Mouse (Mus musculus) CH12.LX (cell line): Measurements from ENCODE around the gene Asb17. TPM values are rescaled to one million over a fixed set of nuclear protein-coding genes. Genes with fewer than 3 reads are reported as not detected.

Source experiments
- DNase-seq: peaks from one replicate; pipeline ENCODE4 v3.0.0-alpha.2; 2013; ENCODE audit errors: extremely low read depth
- H3K27ac ChIP-seq: 2 replicates; pipeline ENCODE4 v1.5.1; 2012; ENCODE audit warnings: low read depth, mild to moderate bottlenecking, control low read depth, moderate library complexity; ENCODE audit not compliant: insufficient read depth
- H3K27me3 ChIP-seq: replicated peaks from 2 replicates; pipeline ENCODE3; 2012; ENCODE audit warnings: inconsistent platforms
- H3K36me3 ChIP-seq, 2 experiments: replicated peaks in 1 of 2; 2 replicates each; pipeline versions ENCODE3 to v1.6.1; 2012; ENCODE audit warnings: inconsistent platforms in 1 of 2, low read length in 1 of 2, mild to moderate bottlenecking in 1 of 2, mixed read lengths in 1 of 2, moderate library complexity in 1 of 2; ENCODE audit not compliant: control insufficient read depth in 1 of 2, insufficient read depth in 1 of 2
- H3K4me1 ChIP-seq, 2 experiments: 2 replicates each; pipeline ENCODE4 v1.6.1; 2012; ENCODE audit warnings: inconsistent platforms in 1 of 2, moderate library complexity in 1 of 2; ENCODE audit not compliant: insufficient read depth in 2 of 2, control insufficient read depth in 1 of 2
- H3K4me2 ChIP-seq: 2 replicates; pipeline ENCODE4 v1.6.1; 2012; ENCODE audit warnings: low read depth, mild to moderate bottlenecking, control low read depth; ENCODE audit not compliant: poor library complexity, insufficient read depth, severe bottlenecking
- H3K4me3 ChIP-seq, 3 experiments: fragments of 150-350 bp in 1 of 3; sonication (generic) in 1 of 3; replicated peaks in 1 of 3; 2 replicates each; pipeline versions ENCODE3 to v1.5.1; 2011 to 2012; ENCODE audit warnings: low read depth in 2 of 3, low read length in 2 of 3, mild to moderate bottlenecking in 2 of 3, moderate library complexity in 2 of 3, control low read depth in 1 of 3, improper control_type of control experiment in 1 of 3, inconsistent platforms in 1 of 3, mixed read lengths in 1 of 3; ENCODE audit not compliant: poor library complexity in 1 of 3
- H3K79me2 ChIP-seq: replicated peaks from 2 replicates; pipeline ENCODE4 v1.6.1; 2012; ENCODE audit warnings: mild to moderate bottlenecking, moderate library complexity; ENCODE audit not compliant: control insufficient read depth, poor library complexity, insufficient read depth, severe bottlenecking; ENCODE audit errors: extremely low read depth
- H3K9ac ChIP-seq: 2 replicates; pipeline ENCODE4 v1.6.1; 2012; ENCODE audit warnings: low read depth, mild to moderate bottlenecking, control low read depth, moderate library complexity; ENCODE audit not compliant: insufficient read depth
- H3K9me3 ChIP-seq: replicated peaks from 2 replicates; pipeline ENCODE3; 2012; ENCODE audit warnings: low read length, inconsistent platforms, mixed read lengths
- BHLHE40 ChIP-seq: IDR thresholded peaks from 2 replicates; pipeline ENCODE4 v1.6.1; 2011; ENCODE audit warnings: mild to moderate bottlenecking, low read depth, low read length, improper control_type of control experiment
- E2F4 ChIP-seq: IDR thresholded peaks from 2 replicates; pipeline ENCODE4 v1.6.1; 2011; ENCODE audit warnings: low read depth, low read length, improper control_type of control experiment; ENCODE audit not compliant: insufficient replicate concordance
- ELF1 ChIP-seq: IDR thresholded peaks from 2 replicates; pipeline ENCODE4 v1.6.1; 2014; ENCODE audit warnings: low read depth, mild to moderate bottlenecking, inconsistent platforms, low read length, improper control_type of control experiment
- EP300 ChIP-seq: IDR thresholded peaks from 2 replicates; pipeline ENCODE4 v1.6.1; 2011; ENCODE audit warnings: low read length, improper control_type of control experiment
- GABPA ChIP-seq: IDR thresholded peaks from 2 replicates; pipeline ENCODE4 v1.6.1; 2012; ENCODE audit warnings: low read depth, low read length, improper control_type of control experiment, inconsistent platforms; ENCODE audit not compliant: insufficient replicate concordance
- HCFC1 ChIP-seq: IDR thresholded peaks from 2 replicates; pipeline ENCODE4 v1.6.1; 2012; ENCODE audit warnings: low read depth, mild to moderate bottlenecking, inconsistent platforms, low read length, improper control_type of control experiment
- JUND ChIP-seq: conservative IDR thresholded peaks from 2 replicates; pipeline ENCODE4 v1.6.1; 2011; ENCODE audit warnings: low read depth, low read length, improper control_type of control experiment
- MAFK ChIP-seq: IDR thresholded peaks from 2 replicates; pipeline ENCODE4 v1.6.1; 2011; ENCODE audit warnings: low read length, improper control_type of control experiment; ENCODE audit not compliant: insufficient replicate concordance
- MAX ChIP-seq: IDR thresholded peaks from 2 replicates; pipeline ENCODE4 v1.6.1; 2011; ENCODE audit warnings: low read length, improper control_type of control experiment
- MAZ ChIP-seq: IDR thresholded peaks from 2 replicates; pipeline ENCODE4 v1.6.1; 2012; ENCODE audit warnings: low read depth, mild to moderate bottlenecking, inconsistent platforms, low read length, improper control_type of control experiment, moderate library complexity
- MEF2A ChIP-seq: IDR thresholded peaks from 2 replicates; pipeline ENCODE4 v1.6.1; 2014; ENCODE audit warnings: low read depth, mild to moderate bottlenecking, inconsistent platforms, low read length, improper control_type of control experiment, borderline replicate concordance
- MXI1 ChIP-seq: IDR thresholded peaks from 2 replicates; pipeline ENCODE4 v1.6.1; 2011; ENCODE audit warnings: mild to moderate bottlenecking, low read depth, low read length, improper control_type of control experiment
- NELFE ChIP-seq: IDR thresholded peaks from 2 replicates; pipeline ENCODE4 v1.6.1; 2011; ENCODE audit warnings: low read depth, low read length, improper control_type of control experiment
- PAX5 ChIP-seq: IDR thresholded peaks from 2 replicates; pipeline ENCODE4 v1.6.1; 2012; ENCODE audit warnings: low read length, inconsistent platforms, mixed read lengths
- POLR2A ChIP-seq: IDR thresholded peaks from 2 replicates; pipeline ENCODE4 v1.6.1; 2011; ENCODE audit warnings: low read depth, mild to moderate bottlenecking, improper control_type of control experiment, low read length
- POLR2AphosphoS2 ChIP-seq: IDR thresholded peaks from 2 replicates; pipeline ENCODE4 v1.6.1; 2011; ENCODE audit warnings: low read depth, low read length, improper control_type of control experiment
- RAD21 ChIP-seq: IDR thresholded peaks from 2 replicates; pipeline ENCODE4 v1.6.1; 2011; ENCODE audit warnings: low read depth, mild to moderate bottlenecking, low read length, improper control_type of control experiment, moderate library complexity
- RCOR1 ChIP-seq: conservative IDR thresholded peaks from 2 replicates; pipeline ENCODE4 v1.6.1; 2012; ENCODE audit warnings: low read depth, mild to moderate bottlenecking, inconsistent platforms, low read length, improper control_type of control experiment
- UBTF ChIP-seq: IDR thresholded peaks from 2 replicates; pipeline ENCODE4 v1.6.1; 2012; ENCODE audit warnings: low read depth, mild to moderate bottlenecking, inconsistent platforms, low read length, improper control_type of control experiment, moderate library complexity
- ZKSCAN1 ChIP-seq: IDR thresholded peaks from 2 replicates; pipeline ENCODE4 v1.6.1; 2012; ENCODE audit warnings: low read depth, inconsistent platforms, low read length, improper control_type of control experiment, borderline replicate concordance
- dilution Hi-C: fragments of 300-500 bp; cut with MboI; formaldehyde crosslinking; loops from 2 replicates; pipeline ENCODE4 v1.14.3; 2020; ENCODE audit warnings: low sequenced_read_pairs; ENCODE audit not compliant: extremely low pct_unique_long_range_greater_than_20kb, extremely low pct_ligation_motif_present
- in situ Hi-C: fragments of 300-500 bp; cut with MboI; formaldehyde crosslinking; loops from 3 replicates; pipeline ENCODE4 v1.14.3; 2019; ENCODE audit warnings: low sequenced_read_pairs, low pct_ligation_motif_present, low pct_unique_long_range_greater_than_20kb, mixed read lengths
- polyA plus RNA-seq: library from polyadenylated mRNA; unstranded; fragments of >175 nt; gene quantifications from 2 replicates; pipeline ENCODE4 v1.2.1, GENCODE M21; 2012; ENCODE audit warnings: low read depth; ENCODE audit not compliant: insufficient read length
- total RNA-seq, 2 experiments: library from RNA; depleted of rRNA; stranded (reverse); fragments of 300-350 nt in 1 of 2; fragments of >200 nt in 1 of 2; gene quantifications; 2 replicates each; pipeline ENCODE4 v1.2.3; 2012 to 2014

Gene Asb17
- 0.13 TPM in 2 replicates for total RNA-seq (2012; rRNA removed)
- not detected in 2 replicates for total RNA-seq (2014; rRNA removed)
- 0.27 TPM in 1 of 2 replicates, not detected in the other for polyA plus RNA-seq

DNA sequence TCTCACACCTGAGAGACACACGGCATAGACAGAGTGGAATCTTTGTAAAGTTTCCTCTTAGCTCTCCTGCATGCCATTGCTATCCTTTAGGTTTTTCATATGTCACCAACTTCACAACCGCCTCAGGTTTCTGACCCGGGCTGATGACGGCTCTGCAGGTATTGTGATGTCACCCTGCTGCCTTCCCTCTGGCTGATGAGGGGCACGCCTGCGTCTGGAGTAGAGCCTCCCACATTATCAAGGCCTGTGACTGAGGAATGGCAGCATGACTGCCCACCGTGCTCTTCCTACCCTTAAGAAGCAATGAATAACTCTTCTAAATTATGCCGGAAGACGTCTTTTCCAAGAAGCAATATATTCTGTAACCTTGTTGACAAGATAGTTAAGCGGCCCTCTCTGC, at the start of gene Asb17:
Gene Asb17, plus strand, starts transcription at position 180 of the 400 bp plus-strand sequence.
- Histone ChIP-seq H3K9ac (no peak within 1 kb of the TSS), H3K4me1 (peaks cover 0 to 4% of the 10 kb centered on the region in 2 experiments; a peak in 2 of 4 replicates), H3K36me3 (no peaks in the 10 kb centered on the region), H3K4me3 (no peak within 1 kb of the TSS), H3K4me2 (no peak within 1 kb of the TSS), H3K9me3 (no peaks in the 10 kb centered on the region), H3K27ac (no peak within 1 kb of the TSS), H3K27me3 (no peaks in the 10 kb centered on the region), H3K79me2 (no peaks in the 10 kb centered on the region)
- DNase-seq: no peak
- dilution Hi-C loops (no loop called here), in situ Hi-C loops (no loop called here)
- no peak for TF ChIP-seq ZKSCAN1
- TF ChIP-seq NELFE: no peak
- TF ChIP-seq E2F4: no peak
- no peak for TF ChIP-seq MXI1
- no peak for TF ChIP-seq PAX5
- TF ChIP-seq HCFC1: no peak
- TF ChIP-seq RAD21: no peak
- no peak for TF ChIP-seq EP300
- TF ChIP-seq MAZ: no peak
- TF ChIP-seq JUND: no peak
- TF ChIP-seq RCOR1: no peak
- TF ChIP-seq UBTF: no peak
- no peak for TF ChIP-seq POLR2A
- TF ChIP-seq BHLHE40: no peak
- TF ChIP-seq MEF2A: no peak
- no peak for TF ChIP-seq MAX
- no peak for TF ChIP-seq MAFK
- TF ChIP-seq GABPA: no peak
- TF ChIP-seq POLR2AphosphoS2: no peak

DNA sequence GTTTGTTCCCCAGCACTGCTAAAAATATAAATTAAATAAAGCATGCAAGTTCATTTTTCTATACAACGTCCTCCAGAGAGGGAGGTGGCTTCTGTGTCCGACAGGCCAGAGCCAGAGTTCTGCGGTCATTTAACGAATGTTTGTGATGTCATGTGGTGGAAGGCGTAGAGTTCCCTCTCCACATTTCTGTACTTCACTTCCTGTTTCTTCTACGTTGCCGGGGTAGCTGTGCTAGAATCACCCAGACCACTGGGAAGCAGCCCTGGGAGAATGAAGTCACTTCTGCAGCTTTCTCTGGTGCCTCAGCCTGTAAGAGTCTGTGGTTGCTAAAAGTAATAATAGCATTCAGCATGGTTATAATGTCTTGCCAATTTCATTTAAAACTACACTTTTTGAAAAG, 46.4 kb upstream of the Asb17 start:
- Histone ChIP-seq H3K79me2 (no peaks in the 10 kb centered on the region), H3K4me2 (peak overlapping the region; percentile 18; the same call in 1 of the 2 replicates), H3K27ac (no peak overlapping the region), H3K9me3 (no peaks in the 10 kb centered on the region), H3K27me3 (no peaks in the 10 kb centered on the region), H3K9ac (no peak overlapping the region), H3K4me3 (no peak overlapping the region), H3K36me3 (no peaks in the 10 kb centered on the region), H3K4me1 (peaks cover 5 to 19% of the 10 kb centered on the region in 2 experiments)
- DNase-seq: peak; percentile 54
- dilution Hi-C loops: no loop called here
- TF ChIP-seq EP300 (no peak; the same call in 1 of the 2 replicates), ELF1 (peak; percentile 65; the same call in 1 of the 2 replicates)
- in situ Hi-C loops: loop anchor here (10.0 to 25.0 kb wide), 2 partner anchors 123 to 535 kb away; no protein-coding TSS in a partner anchor
